Mouse (Mus musculus): ENCODE results near the gene Ttf2.

- TF ChIP-seq CTCF (conservative IDR thresholded peaks at IDR 0.05; ENCODE audit: insufficient read depth, insufficient read length, low read depth, low read length) (no peak), POLR2A (IDR thresholded peaks at IDR 0.05; ENCODE audit: low read depth, low read length) (no peak)
These were observed 47.5 kb downstream of the Ttf2 start, which contains the start of gene Trim45 for GRCm38 (mm10) chr3:100921825-100922505.

Measured in kidney, adult 2 months (tissue).